Mouse (Mus musculus) ovary, postnatal 14 days (tissue): ENCODE results near the gene Zbtb21.
"Not testable (repeated sequence)": the region's sequence is repeated elsewhere in the genome, so short reads cannot be mapped to it uniquely, and the experiment has no call there.

ENCODE experiments used
- DNase-seq: peaks from one replicate; pipeline ENCODE4 v3.0.0; 2022; ENCODE audit warnings: low spot score

Gene Zbtb21

DNA sequence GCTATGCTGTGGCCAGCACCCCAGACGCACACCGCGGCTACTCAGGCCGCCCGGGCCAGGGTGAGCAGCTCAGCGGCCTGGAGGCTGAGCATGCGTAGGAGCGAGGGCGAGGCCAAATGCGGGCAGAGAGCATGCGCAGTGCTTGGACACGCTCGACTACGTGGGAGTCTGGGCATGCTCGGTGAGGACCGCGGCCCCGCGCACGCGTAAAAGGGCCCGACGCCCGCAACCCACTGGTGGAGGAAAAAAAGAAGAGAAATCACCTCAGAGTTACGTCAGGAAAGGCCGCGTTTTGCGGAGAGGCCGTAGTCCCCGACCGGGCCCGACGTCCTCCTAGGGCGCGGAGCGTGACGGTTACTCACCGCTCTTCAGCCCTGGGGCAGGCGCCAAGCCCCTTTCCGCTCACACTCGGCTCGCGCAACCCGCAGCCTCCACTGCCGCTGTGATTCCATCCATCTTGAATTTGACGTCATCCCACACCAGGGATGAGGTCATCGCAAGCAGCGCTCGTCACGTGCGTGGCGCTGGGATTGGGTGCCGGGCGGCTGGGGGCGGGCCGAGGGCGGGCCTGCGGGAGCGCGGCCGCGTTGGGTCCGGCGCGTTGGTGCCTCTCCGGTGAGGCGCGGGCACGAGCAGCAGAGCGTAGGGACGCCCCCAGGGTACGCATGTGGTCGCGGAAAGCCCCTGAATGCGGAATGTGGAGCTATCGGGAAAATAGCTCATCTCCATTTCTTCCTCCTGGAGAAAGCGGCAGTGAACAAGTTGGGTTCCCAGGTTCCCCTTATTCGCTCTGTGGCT is at the start of gene Zbtb21, which contains the start of gene C2cd2:
Gene Zbtb21 (minus strand): TSS at position 472 of the 798 bp plus-strand sequence.
Gene C2cd2 (minus strand): TSS at position 448 of the 798 bp plus-strand sequence.
- DNase-seq = peak; percentile 95

DNA sequence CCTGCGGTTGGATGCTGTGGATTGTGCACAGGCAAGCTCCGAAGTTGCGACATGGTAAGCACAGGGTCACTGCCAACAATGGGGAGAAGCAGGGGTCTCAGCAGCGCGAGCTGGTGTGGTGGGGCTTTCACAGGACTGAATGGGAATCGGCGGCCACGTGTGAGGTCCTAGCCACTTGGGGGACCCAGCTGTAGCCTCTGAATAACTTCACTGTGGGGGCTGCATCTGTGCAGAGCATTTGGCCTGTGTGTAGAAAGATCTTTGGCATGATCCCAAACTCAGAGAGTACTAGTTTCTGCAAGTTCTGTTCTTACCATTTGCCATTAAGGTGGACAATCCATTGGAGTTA is 34.9 kb upstream of the Zbtb21 start:
- DNase-seq = not testable (repeated sequence)

DNA sequence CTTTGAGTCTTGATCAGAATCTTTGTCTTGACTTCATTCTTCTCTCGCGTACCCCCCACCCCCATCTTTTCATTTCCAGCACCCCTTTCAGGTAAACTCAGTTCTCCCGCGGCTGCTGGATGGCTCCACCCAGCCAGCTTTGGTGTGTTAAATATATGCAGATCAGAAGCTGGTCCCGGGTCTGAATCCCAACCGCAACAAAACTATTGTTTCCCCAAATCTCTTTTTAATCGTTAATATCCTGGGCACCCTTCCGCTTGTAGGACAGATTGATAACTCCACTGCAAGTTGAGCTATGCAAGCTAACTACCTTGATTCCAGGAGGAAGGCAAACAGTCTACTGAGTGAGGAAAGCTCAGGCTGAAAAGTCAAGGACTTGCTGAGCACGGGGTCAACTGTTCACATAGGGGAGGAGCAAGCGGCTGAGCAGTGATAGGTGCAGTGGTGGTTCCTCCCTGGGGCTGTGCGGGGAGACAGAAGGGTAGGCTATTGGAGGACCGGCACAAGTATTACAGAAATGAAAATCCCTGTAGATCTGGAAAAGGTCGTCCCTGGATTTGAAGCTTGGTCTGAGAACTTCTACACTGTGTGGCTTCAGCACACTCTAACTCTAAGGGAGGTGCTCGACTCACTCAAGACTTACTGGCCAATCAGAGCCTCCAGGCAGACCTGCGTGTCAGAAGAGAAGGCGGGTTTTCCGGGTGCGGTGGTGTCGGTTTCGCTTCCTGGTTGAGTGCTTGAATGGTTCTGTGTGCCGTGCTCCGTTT is 34.4 kb upstream of the Zbtb21 start, which contains the start of gene B230307C23Rik:
Gene B230307C23Rik (plus strand): TSS at position 700 of the 767 bp plus-strand sequence.
- DNase-seq = peak; percentile 63

DNA sequence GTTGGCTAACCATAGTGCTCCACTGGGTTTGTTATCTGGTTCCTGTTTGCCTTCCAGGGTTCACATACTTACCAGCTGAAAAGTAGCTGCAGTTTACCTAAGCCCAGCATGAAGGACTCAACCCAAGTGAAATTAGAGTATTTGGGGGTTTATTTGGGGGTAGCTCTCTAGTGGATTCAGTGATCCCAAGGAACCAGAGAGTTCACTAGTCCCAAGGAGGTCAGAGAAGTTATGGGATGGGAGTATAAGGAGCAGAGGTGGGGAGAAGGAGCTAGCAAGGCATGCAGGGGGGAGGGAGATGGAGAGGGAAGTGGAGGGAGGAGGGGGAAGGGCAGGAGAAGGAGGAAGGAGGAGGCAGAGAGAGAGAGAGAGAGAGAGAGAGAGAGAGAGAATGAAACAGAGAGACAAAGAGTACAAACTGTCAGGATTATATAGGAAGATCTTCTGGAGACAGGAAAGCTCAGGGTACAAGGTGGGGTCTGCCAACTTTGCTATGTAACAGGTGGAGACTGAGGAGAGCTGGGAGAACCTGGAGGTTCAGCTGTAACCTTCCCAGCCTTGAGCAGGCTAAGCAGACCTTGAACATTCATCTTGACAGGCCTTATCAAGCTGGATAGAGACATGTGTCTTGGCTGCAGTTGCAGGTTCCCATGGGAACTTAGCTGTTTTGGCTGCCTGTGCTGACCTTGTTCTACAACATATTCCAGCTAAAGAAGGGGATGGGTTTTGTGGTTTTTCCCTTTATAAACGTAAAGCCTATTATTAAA is 33.6 kb upstream of the Zbtb21 start:
- DNase-seq = peak; percentile 11

DNA sequence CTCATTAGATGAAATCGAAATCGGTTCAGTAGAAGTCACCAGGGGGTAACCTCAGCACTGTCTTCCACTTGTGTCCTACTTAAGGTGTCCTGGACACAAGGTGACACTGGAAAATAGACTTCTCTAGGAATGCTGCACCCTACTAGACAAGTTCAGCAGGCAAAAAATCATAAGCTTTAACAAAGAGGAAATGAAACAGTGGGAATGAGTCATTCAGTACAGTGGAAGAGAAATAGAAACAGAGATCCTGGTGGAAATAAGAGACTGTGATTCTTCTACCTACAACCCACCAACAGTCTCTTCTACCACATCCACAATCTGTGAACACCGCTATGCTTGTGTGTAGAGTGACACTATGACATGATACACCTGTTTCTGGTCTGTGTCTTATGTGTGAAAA is 30.1 kb upstream of the Zbtb21 start:
- not testable (repeated sequence) for DNase-seq

DNA sequence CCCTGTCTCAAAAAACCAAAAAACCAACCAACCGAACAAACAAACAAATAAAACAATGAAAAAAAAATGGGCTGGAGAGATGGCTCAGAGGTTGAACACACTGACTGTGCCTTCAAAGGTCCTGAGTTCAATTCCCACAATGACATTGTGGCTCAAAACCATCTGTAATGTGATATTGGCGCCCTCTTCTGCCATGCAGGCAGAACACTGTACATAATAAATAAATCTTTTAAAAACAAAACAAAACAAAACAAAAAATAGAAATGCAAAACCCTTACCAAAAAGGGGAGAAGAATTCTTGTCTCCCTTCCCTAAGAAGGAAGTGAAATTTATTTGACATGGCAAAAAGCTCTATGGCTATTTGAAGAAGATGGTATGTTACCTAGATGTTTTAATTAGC is 29.1 kb upstream of the Zbtb21 start:
- DNase-seq = no peak

DNA sequence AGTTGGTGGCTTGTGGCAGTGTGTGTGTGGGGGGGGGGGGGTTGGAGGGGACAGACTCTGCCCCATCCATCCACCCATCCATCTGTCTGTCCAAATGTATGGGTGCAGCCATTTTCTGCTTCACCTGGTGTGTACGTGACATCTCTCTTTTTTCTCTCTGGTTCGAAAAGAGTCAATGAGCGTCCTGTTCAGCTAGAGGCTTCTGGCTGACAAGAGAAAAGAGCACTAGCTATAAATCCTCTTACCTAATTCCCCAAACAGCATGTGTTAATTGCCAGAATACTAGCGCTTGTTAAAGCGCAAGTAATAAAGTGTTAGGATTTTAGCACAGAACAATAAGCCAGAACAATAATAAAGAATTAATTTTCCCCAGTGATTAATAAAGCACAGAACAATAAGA is 22.2 kb upstream of the Zbtb21 start:
- DNase-seq = no peak

DNA sequence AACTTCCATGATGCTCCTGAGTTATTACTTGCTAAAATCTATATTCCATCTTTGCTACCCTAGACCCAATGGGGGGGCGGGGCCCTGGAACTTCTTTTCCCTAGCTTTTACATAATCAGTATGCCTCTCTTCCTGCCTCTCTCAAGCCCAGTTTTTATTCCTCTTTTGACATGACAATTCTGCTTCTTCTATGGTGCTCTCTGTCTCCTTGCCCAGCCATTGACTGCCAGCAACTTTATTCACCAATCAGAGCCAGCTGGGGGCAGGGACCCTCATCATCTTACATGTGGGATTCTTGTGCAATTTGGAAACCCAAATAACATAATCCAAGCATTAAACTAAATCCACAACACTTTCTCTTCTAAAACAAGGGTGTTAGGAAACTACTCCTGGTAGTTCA is 18.9 kb upstream of the Zbtb21 start:
- DNase-seq = no peak

DNA sequence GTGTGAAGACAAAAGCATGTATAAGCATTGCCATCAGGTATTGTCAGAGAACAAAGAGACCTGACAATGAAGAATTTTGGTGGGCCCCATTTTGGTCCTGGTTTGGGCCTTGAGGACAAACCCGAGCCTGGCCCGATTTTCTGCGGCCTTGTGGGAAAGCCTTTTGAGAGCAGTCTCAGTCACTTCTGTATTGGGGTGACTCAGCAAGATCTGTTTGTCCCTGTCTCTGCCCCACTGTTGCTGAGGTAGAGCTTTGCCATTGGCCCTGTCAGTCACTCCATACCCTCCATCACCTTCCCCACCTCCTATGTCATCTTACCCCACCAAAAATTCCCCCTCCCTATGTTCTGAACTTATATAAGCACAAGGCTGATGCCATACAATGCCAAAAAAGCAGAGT is 15.3 kb upstream of the Zbtb21 start:
- DNase-seq = no peak

DNA sequence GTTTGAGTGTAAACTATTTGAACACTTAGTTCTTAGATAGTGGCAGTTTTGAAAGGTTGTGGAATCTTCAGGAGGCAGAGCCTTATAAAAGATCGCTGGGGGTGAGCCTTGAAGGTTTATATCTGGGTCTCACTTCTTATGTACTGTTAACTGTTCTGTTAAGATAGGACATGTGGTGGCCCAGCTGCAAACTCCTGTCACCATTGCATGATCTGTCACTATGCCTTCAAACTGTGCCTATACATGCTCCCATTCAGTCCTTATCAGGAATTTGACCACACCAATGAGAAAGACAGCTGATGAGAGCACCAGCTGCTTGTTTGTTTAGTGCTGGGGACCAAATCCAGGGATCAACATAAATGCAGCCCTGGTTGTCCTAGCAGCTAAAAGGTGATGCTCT is 14.9 kb upstream of the Zbtb21 start:
- no peak for DNase-seq

DNA sequence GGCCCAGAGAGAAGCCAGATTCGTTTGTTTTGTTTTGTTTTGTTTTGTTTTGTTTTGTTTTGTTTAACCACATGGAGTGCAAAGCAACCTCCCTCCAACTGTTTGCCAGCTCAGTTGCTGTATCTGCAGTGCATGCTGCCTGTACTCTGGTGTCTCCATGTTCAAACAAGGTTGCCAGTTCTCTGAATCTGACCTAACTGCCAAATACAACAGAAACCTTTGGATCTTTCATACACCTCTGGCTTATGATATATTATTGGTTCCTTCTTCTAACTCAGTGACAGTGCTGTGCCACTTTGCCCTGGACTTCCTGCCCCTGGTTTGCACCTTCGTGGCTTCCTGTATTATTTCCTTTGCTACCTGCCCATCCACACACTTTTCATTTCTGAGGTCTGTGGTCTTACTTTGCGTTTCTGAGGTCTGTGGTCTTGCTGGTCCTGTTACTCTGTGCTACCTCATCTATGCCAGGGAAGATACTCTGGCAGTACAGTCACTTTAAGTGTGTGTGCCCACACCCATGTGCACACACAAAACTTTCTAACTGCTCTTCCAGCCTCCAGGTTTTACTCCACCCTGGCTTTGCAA is 1.6 kb upstream of the Zbtb21 start:
- DNase-seq = no peak

DNA sequence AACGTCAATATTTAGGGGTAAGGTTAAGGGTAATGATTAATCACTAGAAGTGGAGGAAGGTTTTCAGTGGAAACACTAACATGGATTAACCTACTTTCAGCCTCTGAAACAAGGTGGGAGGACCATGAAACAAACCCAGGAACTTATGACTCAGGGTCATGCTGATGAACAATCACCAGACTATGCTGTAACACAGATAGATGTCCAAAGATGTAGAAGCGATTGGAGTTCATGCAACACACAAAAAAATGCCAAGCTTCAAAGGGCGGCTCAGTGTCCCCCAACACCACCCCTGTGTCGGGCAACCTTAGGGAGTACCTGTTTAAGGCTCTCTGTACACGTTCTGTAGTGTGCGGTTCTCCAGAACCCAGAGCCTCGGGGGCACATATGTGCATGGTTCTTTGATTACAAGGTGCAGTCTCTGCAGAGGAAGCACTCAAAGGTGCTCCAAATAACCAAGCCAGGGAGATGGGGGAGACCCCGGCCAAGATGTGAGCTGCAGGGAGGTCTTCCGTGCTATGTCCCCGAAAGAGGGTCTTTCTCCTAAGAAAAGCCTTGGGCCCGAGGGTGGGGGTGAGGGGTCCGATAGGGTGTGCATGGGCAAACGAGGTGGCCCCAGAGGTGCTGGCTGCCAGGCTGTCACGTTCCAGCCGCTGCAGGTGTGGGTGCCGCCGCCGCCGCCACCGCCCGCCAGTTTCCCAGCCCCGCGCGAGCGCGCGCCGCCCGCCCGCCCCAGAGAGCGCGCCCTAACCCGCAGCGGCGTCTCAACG is 856 bp downstream of the Zbtb21 start:
- DNase-seq = peak; percentile 5

DNA sequence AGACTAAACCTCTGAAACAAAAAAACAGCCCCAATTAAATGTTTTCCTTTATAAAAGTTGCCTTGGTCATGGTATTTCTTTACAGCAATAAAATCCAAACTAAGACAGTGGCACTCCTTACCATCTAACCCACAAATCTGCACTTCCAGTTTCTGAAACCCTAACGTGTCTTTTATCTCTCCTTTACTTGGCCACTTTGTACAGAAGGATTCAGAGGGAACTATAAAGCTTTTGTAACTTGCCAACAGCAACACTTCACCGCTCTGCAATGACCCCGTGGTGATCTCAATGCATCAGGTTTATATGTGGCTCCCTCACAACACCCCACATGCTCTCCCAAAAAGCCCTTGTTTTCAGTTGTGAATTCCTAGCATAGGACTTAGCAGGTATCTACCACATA is 2.1 kb downstream of the Zbtb21 start:
- DNase-seq = no peak

DNA sequence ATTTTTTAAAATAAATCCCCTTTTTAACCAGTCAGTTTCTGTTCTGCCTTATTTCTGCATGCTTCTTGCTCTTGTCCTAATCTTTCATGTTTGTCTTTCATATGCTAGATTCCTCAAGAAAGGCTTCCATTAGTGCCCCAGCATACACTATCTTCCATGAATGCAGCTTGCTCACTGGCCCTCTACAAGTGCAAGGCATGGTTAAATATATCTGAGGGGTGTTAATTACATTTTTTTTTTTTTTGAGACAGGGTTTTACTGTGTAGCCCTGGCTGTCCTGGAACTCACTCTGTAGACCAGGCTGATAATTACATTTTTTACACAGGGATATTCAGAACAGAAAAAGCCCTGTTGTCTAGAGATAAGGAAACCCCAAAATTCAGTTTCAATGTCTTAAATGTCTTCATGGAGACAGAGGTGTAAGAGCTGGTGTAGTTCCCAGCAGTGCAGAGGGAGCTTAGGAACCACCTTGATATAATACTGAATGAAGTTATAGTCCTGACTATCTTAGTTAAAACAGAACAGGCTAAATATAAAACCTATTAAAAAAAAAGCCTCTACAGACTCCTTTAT is 3.9 kb downstream of the Zbtb21 start:
- DNase-seq = no peak

DNA sequence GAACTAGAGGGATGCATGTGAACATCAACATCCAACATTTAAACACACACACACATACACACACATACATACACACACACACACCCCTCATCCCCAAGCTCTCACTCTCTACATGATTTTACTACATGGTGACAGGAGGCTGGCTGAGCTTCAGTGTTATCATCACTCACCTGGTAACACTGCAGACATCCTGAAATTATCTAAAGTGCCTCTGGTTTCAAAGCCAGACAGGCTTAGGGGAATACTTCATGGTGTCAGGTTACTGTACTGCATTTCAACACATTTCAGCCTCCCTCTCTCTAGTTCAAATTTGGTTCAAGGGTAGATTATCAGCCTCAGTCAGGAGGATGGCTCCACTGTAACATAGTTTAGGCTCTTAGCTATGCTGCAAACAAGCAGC is 4.8 kb downstream of the Zbtb21 start:
- no peak for DNase-seq

DNA sequence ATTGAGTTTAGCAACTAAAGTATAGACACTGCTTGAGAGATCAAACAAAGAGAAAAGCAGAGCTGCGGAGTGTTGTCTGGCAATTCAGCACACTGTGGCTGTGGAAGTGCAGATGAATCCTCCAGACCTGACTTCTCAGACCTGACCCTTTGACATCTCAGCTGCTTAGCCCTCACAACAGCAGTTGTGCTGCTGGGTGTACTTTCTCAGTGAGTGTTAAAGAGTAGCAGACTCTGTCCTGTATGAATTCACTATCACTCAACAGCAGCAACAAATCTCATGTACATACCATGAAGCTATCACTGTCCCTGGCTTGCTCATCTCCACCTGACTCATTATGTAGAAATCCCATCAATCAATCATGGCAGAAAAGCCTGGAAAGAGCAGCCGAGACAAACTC is 6.4 kb downstream of the Zbtb21 start:
- no peak for DNase-seq

DNA sequence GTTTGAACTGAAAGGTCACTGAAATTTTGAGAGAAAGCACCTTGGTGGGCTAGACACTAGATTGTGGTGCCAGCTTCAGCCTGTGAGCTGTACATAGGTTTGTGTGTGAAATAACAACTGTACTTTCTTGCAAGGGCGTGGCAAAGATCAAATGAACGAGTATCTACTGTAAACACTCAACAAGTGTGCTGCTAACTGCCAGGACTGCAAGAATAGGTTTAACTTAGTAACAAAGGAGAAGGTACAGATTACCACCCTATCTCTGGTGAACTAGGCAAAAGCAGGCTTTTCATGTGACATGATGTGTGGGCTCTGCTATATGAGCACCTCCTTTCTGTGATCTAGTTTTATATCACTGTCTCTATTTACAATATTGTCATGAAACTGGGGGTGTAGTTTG is 9.1 kb downstream of the Zbtb21 start:
- DNase-seq = no peak

DNA sequence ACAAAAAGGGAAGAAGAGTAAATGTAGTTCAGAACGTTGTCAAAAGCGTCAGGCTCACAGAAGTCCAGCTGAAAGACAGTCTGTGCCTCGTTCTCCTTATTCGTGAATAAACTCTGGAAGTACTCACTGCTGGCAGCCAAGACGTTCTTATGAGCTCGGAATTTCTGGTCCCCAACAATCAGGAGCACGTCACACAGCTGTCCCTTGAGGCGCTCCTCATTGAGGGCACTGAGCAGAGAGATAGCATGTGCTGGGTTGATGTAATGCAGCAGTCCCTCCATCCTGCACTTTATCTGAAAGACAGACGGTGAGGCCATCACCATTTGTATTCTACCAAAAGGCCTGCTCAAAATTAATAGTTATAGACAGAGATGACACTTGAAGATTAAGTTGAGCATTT is 9.6 kb downstream of the Zbtb21 start:
- no peak for DNase-seq

DNA sequence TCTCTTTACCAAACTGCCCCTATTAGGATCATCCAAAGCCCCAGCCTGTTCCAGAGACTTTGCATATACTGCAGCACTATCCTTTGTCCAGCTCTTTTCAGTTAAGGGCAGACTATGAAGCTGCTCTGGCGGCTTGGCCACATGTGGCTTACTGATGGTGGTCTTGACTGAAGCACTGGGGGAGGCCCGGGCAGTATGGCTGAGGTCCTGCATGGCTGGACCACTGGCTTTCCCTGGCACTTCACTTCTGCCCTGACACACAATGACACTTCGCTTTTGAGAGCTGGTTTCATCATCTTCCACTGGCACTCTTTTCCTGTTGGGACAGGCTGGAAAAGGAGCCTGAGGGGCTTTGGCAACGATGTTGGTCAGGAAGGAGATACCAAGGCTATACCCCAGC is 10.1 kb downstream of the Zbtb21 start:
- no peak for DNase-seq

DNA sequence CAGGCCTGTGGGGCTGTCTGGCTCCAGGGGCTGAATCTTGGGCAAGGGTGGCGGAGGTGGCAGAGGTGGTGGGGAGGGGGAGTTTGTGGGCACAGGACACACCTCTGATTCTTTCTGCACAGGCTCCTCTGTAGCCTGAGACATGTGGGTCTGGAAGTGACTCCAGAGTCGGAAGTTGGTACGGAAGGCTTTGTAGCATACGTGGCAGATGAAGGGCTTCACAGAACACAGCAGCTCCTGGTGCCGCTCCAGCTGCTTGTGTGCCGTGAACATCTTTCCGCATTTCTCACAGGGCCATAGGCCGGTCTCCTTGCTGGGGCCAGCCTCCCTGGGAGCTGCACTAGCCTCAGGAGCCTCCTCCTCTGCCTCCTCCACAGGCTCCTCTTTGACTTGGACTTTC is 12.4 kb downstream of the Zbtb21 start:
- DNase-seq = no peak

DNA sequence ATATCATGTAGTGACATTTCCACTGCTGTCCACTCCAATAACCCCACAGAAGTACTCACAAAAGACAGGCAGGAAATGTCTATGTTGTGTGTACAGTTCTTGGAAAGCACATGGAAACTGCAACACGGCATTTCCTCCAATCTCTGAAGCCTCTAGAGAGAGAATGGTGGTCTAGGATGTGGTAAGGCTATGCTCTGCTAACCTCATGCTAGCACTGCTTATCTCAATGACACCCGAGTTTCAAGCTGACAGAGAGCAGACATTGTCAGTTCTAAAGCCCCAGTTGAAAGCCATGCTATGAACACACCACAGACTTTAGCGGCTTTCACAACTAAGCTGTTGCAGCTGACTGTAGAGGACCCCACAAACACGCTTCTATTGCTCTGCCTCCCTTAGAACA is 13.6 kb downstream of the Zbtb21 start:
- DNase-seq = no peak
